16 mouse cellular contexts compared by ENCODE assay signal in the genomic region with DNA sequence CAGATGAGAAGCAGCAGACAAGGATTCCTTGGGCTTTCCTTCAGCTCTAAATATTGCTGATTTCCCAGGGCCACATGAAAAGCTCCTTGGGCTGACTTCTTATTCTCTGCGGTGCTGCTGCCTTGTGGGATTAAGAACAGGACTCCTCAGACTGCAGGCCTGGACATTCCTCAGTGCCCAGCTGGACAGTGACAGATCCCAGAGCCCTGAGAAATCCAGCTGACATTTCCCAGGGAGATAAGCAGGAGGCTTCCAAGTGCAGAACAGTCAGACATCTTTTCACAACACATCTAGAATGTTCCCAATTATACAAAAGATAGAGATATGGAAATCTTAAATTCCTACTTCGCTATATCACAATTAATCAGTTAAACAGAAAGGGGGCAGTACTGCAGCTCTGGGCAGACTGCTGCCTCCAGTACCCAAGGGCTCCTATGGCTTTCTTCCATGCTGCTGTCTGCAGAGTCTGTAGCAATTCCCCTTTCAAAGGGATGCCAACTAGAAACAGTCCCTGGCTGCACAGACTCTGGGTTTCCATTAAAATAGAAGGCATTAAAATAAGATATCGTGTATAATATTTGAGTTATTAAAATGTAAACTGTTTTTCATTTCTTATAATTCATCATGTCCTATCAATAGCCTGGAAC.
DNase-seq lines count a peak whose midpoint lies in the region; ATAC-seq and TF ChIP-seq lines count a peak whose summit lies in the region.
"Had no signal": no experiment of that assay in that cellular context is flagged by ENCODE, and none has a peak within 500 bp of the region (broad histone marks: within the 10 kb centered on the region; RNA-seq: fewer than 3 reads in every experiment).

No protein-coding gene starts in this region.

- H3K4me2 ChIP-seq in intestine, embryonic 15.5 days (replicated peaks): no peak overlapping the region
- H3K4me2 ChIP-seq: forebrain, embryonic 13.5 days; midbrain, embryonic 13.5 days; neural tube, embryonic 13.5 days had no signal

- WGBS in intestine, embryonic 15.5 days: 46% methylated on average over 3 of the region's 3 CpGs

- H3K9ac ChIP-seq in intestine, embryonic 15.5 days: no peak overlapping the region
- H3K9ac ChIP-seq: forebrain, embryonic 13.5 days; midbrain, embryonic 13.5 days; neural tube, embryonic 13.5 days had no signal

- DNase-seq in layer of hippocampus, adult 2 months (ENCODE audit: low spot score in 2 of 2): no peak
- DNase-seq in layer of hippocampus, adult 11-12 months (ENCODE audit: low spot score): no peak
- peak; percentile 1 for DNase-seq in brain, embryonic 14.5 days (ENCODE audit: low read depth)
- DNase-seq in heart, adult 9 months (ENCODE audit: low spot score in 2 of 2): peak; percentile 32 to 47
- DNase-seq in thymus, postnatal 14 days: no peak
- no peak for DNase-seq in cerebellum, adult 9-10 months
- DNase-seq: adrenal gland, adult 8-10 months; kidney, adult 2 months; lung, adult 2 months; right cerebral cortex, postnatal 14 days had no signal

- H3K36me3 ChIP-seq in intestine, embryonic 15.5 days: no peaks in the 10 kb centered on the region
- H3K36me3 ChIP-seq: midbrain, embryonic 13.5 days; neural tube, embryonic 13.5 days had no signal

- H3K27ac ChIP-seq in layer of hippocampus, adult 2 months: no peak overlapping the region
- 0 out of 2 replicates have a peak overlapping the region, but pooled peaks have one; percentile 13 for H3K27ac ChIP-seq in intestine, embryonic 15.5 days
- H3K27ac ChIP-seq: forebrain, embryonic 13.5 days; midbrain, embryonic 13.5 days; neural tube, embryonic 13.5 days had no signal

- H3K9me3 ChIP-seq in intestine, embryonic 15.5 days: no peaks in the 10 kb centered on the region
- H3K9me3 ChIP-seq: forebrain, embryonic 13.5 days; midbrain, embryonic 13.5 days; neural tube, embryonic 13.5 days had no signal

- no peaks in the 10 kb centered on the region for H3K4me1 ChIP-seq in intestine, embryonic 15.5 days (replicated peaks)
- H3K4me1 ChIP-seq: forebrain, embryonic 13.5 days; midbrain, embryonic 13.5 days; neural tube, embryonic 13.5 days had no signal

- ATAC-seq in intestine, embryonic 15.5 days: peak; percentile 47; the same call in 1 of the 2 replicates
- ATAC-seq in megakaryocyte-erythroid progenitor cell, adult 5-6 weeks (replicated peaks; ENCODE audit: low FRiP score, low TSS enrichment, poor library complexity, severe bottlenecking): no peak
- ATAC-seq: forebrain, embryonic 13.5 days; midbrain, embryonic 13.5 days; Patski had no signal

- 0 out of 2 replicates have a peak, but pooled peaks have one; percentile 9 for TF ChIP-seq CTCF in layer of hippocampus, adult 2 months (conservative IDR thresholded peaks at IDR 0.05)
- no peak for TF ChIP-seq CTCF in brain, embryonic 14.5 days (IDR thresholded peaks at IDR 0.05; ENCODE audit: borderline replicate concordance, extremely low read depth, insufficient read depth, insufficient read length)

- no peak for TF ChIP-seq POLR2A in brain, embryonic 14.5 days (IDR thresholded peaks at IDR 0.05; ENCODE audit: borderline replicate concordance, extremely low read depth, insufficient read depth, insufficient read length, poor library complexity, severe bottlenecking)

- H3K27me3 ChIP-seq in intestine, embryonic 15.5 days (replicated peaks): no peaks in the 10 kb centered on the region
- H3K27me3 ChIP-seq: forebrain, embryonic 13.5 days; midbrain, embryonic 13.5 days; neural tube, embryonic 13.5 days; Patski had no signal

- H3K4me3 ChIP-seq in layer of hippocampus, adult 2 months: no peak overlapping the region
- H3K4me3 ChIP-seq in intestine, embryonic 15.5 days (replicated peaks): no peak overlapping the region
- H3K4me3 ChIP-seq: forebrain, embryonic 13.5 days; midbrain, embryonic 13.5 days; neural tube, embryonic 13.5 days had no signal

Comparison
In these comparisons a context has a peak if more than half of its experiments do, and no peak if none do; other contexts are left out.
1. DNase-seq: peak in brain, embryonic 14.5 days (single experiment) and heart, adult 9 months (2 of 2); none in layer of hippocampus, adult 2 months (0 of 2), layer of hippocampus, adult 11-12 months (single experiment), thymus, postnatal 14 days (single experiment) and cerebellum, adult 9-10 months (single experiment).